Mouse (Mus musculus) midbrain, embryonic 16.5 days (tissue): ENCODE data around the gene Palb2. TPM values are rescaled to one million over a fixed set of nuclear protein-coding genes. Genes with fewer than 3 reads are reported as not detected.

ENCODE experiments used
- ATAC-seq: fragments of 200-750 bp; cut with Nextera tagmentation; 2 replicates; pipeline ENCODE4 v1.8.0; 2017; ENCODE audit warnings: moderate TSS enrichment
- H3K27ac ChIP-seq: fragments of 300-500 bp; sonication (generic); 2 replicates; pipeline ENCODE4 v1.5.1; 2014; ENCODE audit warnings: mild to moderate bottlenecking, low read length, mixed read lengths
- H3K27me3 ChIP-seq: fragments of 300-500 bp; sonication (generic); 2 replicates; pipeline ENCODE4 v1.6.1; 2014; ENCODE audit warnings: low read depth, low read length, mixed read lengths; ENCODE audit not compliant: control insufficient read depth, insufficient read depth
- H3K36me3 ChIP-seq: fragments of 300-500 bp; sonication (generic); 2 replicates; pipeline ENCODE4 v1.6.1; 2014; ENCODE audit warnings: mild to moderate bottlenecking, low read length, moderate library complexity, mixed read lengths; ENCODE audit not compliant: control insufficient read depth, insufficient read depth
- H3K4me1 ChIP-seq: fragments of 300-500 bp; sonication (generic); 2 replicates; pipeline ENCODE4 v1.6.1; 2014; ENCODE audit warnings: mild to moderate bottlenecking, low read length, mixed read lengths; ENCODE audit not compliant: control insufficient read depth, insufficient read depth
- H3K4me2 ChIP-seq: fragments of 300-500 bp; sonication (generic); 2 replicates; pipeline ENCODE4 v1.6.1; 2014; ENCODE audit warnings: mild to moderate bottlenecking, low read length, mixed read lengths
- H3K4me3 ChIP-seq: fragments of 300-500 bp; sonication (generic); 2 replicates; pipeline ENCODE4 v1.5.1; 2014; ENCODE audit warnings: low read depth, mild to moderate bottlenecking, low read length, moderate library complexity, mixed read lengths
- H3K9ac ChIP-seq: fragments of 300-500 bp; sonication (generic); 2 replicates; pipeline ENCODE4 v1.6.1; 2014; ENCODE audit warnings: low read depth, low read length, mixed read lengths
- H3K9me3 ChIP-seq: fragments of 300-500 bp; sonication (generic); replicated peaks from 2 replicates; pipeline ENCODE4 v1.6.1; 2014; ENCODE audit warnings: mild to moderate bottlenecking, low read length, mixed read lengths; ENCODE audit not compliant: control insufficient read depth, poor library complexity, severe bottlenecking
- WGBS: fragments of 180-500 bp; shearing (Covaris S2); extraction: QIAGEN DNeasy Blood & Tissue Kit; methylation state at CpG from one replicate; pipeline ENCODE4 v1.1.7; 2014; 5-methylcytosine and 5-hydroxymethylcytosine counted together
- polyA plus RNA-seq: library from polyadenylated mRNA; unstranded; fragments of >200 nt; fragmentation: Nextera tagmentation; extraction: Ambion mirVana; gene quantifications from 2 replicates; pipeline ENCODE4 v1.2.1, GENCODE M21; 2015

The Palb2 gene
- polyA plus RNA-seq, 1 experiment from 2014 or later = 4.0 TPM

DNA sequence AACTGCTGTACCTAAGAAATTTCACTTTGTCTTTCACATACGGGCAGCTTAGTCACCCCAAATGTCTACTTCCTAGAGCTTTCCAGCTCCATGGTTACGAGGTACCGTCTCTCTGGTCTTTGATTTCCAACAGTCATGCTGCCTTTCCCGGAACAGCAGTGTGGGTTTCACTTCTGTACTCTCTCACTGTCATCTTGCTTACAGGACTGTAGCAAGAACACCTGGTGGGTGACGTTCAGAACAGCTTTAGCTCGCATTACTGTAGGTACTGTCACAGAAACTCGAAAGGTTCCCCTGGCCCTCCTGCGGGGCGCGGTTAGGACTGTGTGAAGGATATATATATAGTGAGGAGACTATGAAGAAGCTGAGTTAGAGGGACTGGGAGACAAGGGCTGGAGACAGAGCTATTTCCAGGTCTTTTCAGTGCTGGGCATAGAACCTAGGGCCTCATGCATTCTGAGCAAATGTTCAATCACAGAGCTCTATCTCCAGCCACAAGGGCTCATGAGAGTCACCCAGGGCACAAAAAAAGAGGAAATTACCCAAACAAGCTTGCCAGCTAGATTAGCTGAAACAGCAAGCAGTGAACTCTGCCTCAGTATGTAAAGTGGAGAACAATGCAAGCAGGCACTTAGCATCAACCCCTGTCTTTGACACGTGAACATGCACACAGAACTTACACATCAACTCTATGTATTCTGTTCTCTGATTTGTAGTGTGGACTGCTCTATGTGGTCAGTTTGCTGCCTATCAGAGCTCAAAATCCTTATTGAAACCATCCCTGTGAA lies 45.4 kb downstream of the Palb2 start:
- H3K4me3 ChIP-seq = no peak overlapping the region
- H3K36me3 ChIP-seq = peaks cover 31% of the 10 kb centered on the region
- H3K27ac ChIP-seq = no peak overlapping the region
- no peaks in the 10 kb centered on the region for H3K27me3 ChIP-seq
- H3K9me3 ChIP-seq = no peaks in the 10 kb centered on the region
- no peak overlapping the region for H3K4me2 ChIP-seq
- no peak overlapping the region for H3K9ac ChIP-seq
- no peaks in the 10 kb centered on the region for H3K4me1 ChIP-seq
- ATAC-seq = no peak
- WGBS = 93% methylated on average over 11 of the region's 11 CpGs

DNA sequence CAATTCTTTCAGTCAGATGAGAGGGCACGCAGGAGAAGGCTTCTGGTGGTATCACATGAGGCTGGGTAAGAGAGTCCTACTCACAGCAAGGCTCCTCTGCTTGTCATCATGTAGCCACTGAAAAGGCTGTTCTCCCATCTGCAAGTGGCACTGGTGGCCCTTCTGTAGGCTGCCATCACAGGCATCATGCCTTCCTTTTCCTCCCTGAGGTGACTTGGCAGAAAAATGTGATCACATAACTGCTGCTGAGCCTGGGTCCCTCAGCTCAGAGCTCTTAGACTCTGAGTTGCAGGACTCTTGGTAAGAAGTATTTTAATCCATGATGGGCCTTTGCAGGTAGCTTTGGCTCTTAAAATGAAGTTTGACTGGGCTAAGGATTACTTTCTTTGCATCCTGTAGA lies 51.7 kb downstream of the Palb2 start:
- Histone ChIP-seq H3K36me3 (peaks cover 45% of the 10 kb centered on the region), H3K9me3 (no peaks in the 10 kb centered on the region), H3K27ac (no peak overlapping the region), H3K9ac (no peak overlapping the region), H3K4me1 (no peaks in the 10 kb centered on the region), H3K4me2 (no peak overlapping the region), H3K4me3 (no peak overlapping the region), H3K27me3 (no peaks in the 10 kb centered on the region)
- 95% methylated on average over 1 of the region's 1 CpGs for WGBS
- ATAC-seq = no peak

DNA sequence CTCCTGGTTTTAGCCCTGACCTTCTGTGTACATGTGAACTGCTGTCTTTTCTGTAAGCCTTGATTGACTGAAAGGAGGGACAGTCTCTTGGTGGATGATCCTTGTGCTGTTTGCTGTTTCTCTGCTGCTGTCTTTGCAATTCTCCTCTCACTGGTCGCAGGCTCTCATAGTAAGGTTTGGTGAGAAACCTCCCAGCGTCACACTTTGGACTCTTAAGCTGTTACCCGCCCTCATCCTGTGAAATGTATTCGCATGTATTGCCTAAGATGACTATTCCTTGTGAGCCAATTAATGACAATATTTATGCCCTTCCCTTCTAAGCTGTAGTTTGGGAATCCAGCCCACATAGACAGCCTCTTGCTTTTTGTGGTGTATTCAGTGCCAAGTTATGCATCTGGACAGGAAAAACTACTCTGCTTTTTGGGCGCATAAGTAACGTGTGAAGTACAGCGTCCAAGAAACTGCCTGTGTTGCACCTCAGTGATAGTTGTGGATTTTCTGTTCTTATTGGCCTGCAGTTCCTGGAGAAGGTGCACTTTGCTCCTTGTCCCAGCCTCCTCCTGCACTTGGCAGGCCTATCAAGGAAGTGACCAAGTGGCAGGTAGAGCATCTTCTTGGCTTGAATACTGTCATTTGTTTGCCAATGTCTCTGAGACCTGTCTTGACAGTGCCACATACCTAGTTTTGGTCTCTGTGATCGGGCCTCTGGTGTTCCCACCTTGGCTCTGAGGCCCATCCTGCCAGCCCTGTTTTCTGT lies 52.8 kb downstream of the Palb2 start:
- no peak for ATAC-seq
- H3K4me2 ChIP-seq = no peak overlapping the region
- 97% methylated on average over 8 of the region's 8 CpGs for WGBS
- no peaks in the 10 kb centered on the region for H3K9me3 ChIP-seq
- peaks cover 49% of the 10 kb centered on the region for H3K36me3 ChIP-seq
- no peak overlapping the region for H3K4me3 ChIP-seq
- no peaks in the 10 kb centered on the region for H3K4me1 ChIP-seq
- no peaks in the 10 kb centered on the region for H3K27me3 ChIP-seq
- H3K27ac ChIP-seq = no peak overlapping the region
- no peak overlapping the region for H3K9ac ChIP-seq

DNA sequence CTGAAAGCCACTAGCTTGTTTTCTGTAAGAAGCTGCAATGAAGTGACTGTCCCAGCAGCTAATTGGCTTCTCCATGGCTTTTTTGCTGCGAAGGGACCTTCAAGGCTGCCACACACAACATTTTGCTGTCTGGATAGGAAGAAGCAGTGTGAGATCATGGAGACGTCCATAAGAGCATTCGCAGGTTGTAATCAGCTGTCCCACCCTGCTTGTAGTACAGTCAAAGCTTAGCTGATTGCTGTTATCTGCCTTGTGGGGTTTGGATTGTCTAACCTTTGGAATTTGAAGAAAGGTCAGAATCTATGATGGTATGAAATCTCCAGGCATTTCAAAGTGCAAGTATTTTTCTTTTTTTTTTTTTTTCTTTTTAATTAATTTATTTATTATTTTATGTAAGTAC lies 58.4 kb downstream of the Palb2 start:
- Histone ChIP-seq H3K4me2 (no peak overlapping the region), H3K4me1 (peaks cover 3% of the 10 kb centered on the region), H3K9ac (no peak overlapping the region), H3K36me3 (peaks cover 54% of the 10 kb centered on the region), H3K27me3 (no peaks in the 10 kb centered on the region), H3K9me3 (no peaks in the 10 kb centered on the region), H3K4me3 (no peak overlapping the region), H3K27ac (no peak overlapping the region)
- 84% methylated on average over 3 of the region's 3 CpGs for WGBS
- ATAC-seq = no peak

DNA sequence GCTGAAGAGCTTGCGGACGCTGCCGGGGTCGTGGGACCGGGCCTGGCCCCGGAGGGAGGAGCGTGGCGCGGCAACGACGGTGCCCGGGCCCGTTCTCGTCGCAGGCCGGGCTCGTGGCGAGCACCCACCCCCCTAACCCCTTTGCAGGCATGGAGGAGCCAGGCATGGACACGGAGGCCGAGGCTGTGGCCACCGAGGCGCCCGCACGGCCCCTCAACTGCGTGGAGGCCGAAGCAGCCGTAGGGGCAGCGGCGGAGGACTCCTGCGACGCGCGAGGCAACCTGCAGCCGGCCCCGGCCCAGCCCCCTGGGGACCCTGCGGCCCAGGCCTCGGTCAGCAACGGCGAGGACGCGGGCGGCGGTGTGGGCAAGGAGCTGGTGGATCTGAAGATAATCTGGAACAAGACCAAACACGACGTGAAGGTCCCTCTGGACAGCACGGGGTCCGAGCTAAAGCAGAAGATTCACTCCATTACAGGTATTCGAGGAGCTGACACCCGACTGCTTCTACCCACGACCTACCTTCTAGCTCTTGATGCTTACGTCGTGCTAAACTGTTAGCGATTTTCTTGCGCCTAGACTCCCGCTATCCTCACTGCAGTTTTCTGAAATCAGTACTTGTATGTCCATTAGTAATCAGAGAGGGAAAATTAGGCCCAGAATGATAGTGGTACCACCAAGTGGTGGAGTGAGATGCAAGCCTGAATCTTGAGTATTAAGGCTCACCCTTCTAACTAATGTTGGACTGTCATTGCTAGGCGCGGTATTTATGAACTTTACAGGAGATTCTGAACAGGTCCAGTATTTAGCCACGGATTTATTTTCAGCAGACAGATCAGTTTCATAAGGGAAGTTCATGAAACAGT lies 65.0 kb downstream of the Palb2 start:
- Histone ChIP-seq H3K9ac (peak overlapping the region; percentile 93), H3K9me3 (no peaks in the 10 kb centered on the region), H3K36me3 (peaks cover 13% of the 10 kb centered on the region; the same call in 1 of the 2 replicates), H3K27ac (peak overlapping the region; percentile 97), H3K4me3 (peak overlapping the region; percentile 97), H3K27me3 (no peaks in the 10 kb centered on the region), H3K4me2 (peak overlapping the region; percentile 88), H3K4me1 (peaks cover 26% of the 10 kb centered on the region)
- WGBS = 2% methylated on average over 58 of the region's 58 CpGs
- peak; percentile 68 for ATAC-seq

DNA sequence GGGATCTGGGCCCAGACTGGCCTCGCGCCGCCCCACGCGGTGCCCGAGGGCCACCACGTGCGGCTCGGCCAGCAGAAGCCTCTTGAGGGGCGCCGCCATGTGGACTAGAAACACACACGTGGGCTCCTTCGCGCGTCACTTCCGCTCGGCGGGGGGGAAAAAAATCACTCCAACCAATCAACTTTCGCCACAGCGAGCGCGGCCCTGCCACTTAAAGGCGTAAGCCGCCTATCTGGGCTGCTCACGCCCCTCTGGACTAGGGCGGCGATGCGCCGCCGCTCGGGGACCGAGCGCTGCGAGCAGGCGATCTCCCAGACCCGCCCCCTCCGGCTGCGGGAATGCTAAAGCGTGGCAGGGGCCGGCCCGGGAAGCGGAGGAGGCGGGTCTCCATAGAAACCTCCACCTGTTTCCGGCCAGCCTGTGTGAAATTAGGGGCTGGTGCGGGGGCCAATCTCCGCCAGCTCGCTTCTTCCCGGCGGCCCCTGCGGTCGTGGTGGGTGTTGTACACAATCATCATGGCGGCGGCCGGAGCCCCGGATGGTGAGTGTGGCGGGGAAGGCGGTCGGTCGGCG lies 65.8 kb downstream of the Palb2 start, which contains the start of the genes Ubfd1 and Ears2:
TSS of gene Ubfd1 (plus strand) at position 231 of the 572 bp plus-strand sequence.
TSS of gene Ears2 (minus strand) at position 319 of the 572 bp plus-strand sequence.
- H3K4me2 ChIP-seq = peak within 1 kb of the TSS; percentile 88
- no peaks in the 10 kb centered on the region for H3K9me3 ChIP-seq
- peak within 1 kb of the TSS; percentile 97 for H3K27ac ChIP-seq
- H3K9ac ChIP-seq = peak within 1 kb of the TSS; percentile 93
- H3K27me3 ChIP-seq = no peaks in the 10 kb centered on the region
- peak; percentile 99 for ATAC-seq
- H3K36me3 ChIP-seq = peaks cover 6% of the 10 kb centered on the region; the same call in 1 of the 2 replicates
- H3K4me3 ChIP-seq = peak within 1 kb of the TSS; percentile 97
- peaks cover 26% of the 10 kb centered on the region for H3K4me1 ChIP-seq
- under 1% methylated on average over 44 of the region's 60 CpGs for WGBS

DNA sequence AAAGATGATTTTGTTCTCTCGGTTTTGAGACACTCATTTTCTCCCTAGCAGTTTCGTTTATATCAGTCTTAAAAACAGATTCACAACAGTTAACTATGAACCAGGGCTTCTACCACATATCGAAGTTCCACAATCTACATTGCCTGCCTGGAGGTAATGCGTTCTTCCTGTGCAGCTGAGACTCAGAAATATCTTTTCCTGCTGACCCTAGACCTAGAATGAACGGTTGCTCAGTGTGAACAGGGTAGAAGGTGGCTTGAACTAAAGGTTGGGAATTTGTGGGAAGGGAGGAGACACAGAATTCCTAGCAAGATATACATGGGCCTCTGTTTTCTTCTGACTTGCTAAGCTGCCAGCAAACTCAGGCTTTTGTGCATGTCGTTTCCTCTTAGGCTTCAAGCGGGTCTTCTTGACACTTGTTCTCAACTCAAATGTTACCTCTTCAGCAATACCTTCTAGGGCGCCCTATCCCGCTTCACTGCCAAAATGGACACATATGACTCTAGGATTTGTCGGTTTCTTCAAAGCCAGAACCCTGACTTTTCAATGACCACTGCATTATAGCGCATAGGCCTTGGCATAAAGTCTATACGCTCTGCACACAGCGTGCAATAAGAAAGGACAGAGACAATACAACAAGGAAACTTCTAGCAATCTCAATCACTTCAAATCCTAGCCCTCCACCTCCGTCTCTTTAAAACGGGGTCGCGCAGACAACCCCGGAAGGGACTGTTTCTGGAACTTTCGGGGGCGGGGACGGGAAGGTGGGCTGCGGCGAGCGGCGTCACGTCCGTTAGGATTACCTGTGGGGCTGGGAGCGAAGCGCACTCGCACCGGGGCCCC lies 66.5 kb downstream of the Palb2 start:
- peak overlapping the region; percentile 88 for H3K4me2 ChIP-seq
- no peaks in the 10 kb centered on the region for H3K9me3 ChIP-seq
- ATAC-seq = peak; percentile 77
- peak overlapping the region; percentile 93 for H3K9ac ChIP-seq
- H3K4me1 ChIP-seq = peaks cover 26% of the 10 kb centered on the region
- WGBS = 23% methylated on average over 31 of the region's 31 CpGs
- no peaks in the 10 kb centered on the region; the same call in 1 of the 2 replicates for H3K36me3 ChIP-seq
- H3K4me3 ChIP-seq = peak overlapping the region; percentile 97
- peak overlapping the region; percentile 97 for H3K27ac ChIP-seq
- no peaks in the 10 kb centered on the region for H3K27me3 ChIP-seq

DNA sequence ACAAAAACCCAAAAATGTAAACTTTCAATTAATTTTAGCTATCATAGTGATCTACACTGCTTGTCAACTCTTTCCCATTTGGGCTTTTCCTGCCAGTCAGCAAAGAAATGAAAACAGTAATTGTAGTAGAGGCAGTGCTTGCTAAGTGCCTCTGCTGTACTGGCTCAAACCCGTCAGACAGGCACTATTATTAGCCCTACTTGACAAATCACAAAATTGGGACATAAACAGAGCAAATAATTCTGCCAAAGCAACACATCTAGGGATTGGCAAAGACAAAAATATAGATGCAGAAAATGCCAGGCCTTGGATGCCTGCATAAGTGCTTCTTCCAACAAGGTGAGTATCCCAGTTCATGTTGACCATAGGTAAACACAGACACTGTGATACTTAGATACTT lies 67.1 kb downstream of the Palb2 start:
- no peaks in the 10 kb centered on the region for H3K9me3 ChIP-seq
- H3K4me2 ChIP-seq = no peak overlapping the region
- 85% methylated on average over 1 of the region's 1 CpGs for WGBS
- no peaks in the 10 kb centered on the region for H3K27me3 ChIP-seq
- H3K36me3 ChIP-seq = no peaks in the 10 kb centered on the region
- H3K27ac ChIP-seq = no peak overlapping the region
- no peak for ATAC-seq
- no peak overlapping the region for H3K4me3 ChIP-seq
- H3K9ac ChIP-seq = 0 out of 2 replicates have a peak overlapping the region, but pooled peaks have one; percentile 93
- H3K4me1 ChIP-seq = peaks cover 26% of the 10 kb centered on the region
